Mouse (Mus musculus) MEL (cell line): ENCODE measurements at regions not wholly inside any gene's neighbourhood (a gene's known extent, or its start where the extent isn't known, plus 50 kb on each side); places are given as distances from the start of the nearest gene placed in this dataset.

Experiments
- CHD2 ChIP-seq: IDR thresholded peaks from 2 replicates; pipeline ENCODE4 v1.6.1; 2011; ENCODE audit warnings: low read length, improper control_type of control experiment
- CTCF ChIP-seq, 3 experiments: IDR thresholded peaks in 2 of 3; conservative IDR thresholded peaks in 1 of 3; 2 replicates each; pipeline ENCODE4 v1.5.1; 2011 to 2012; ENCODE audit warnings: low read length in 3 of 3, low read depth in 2 of 3, mild to moderate bottlenecking in 2 of 3, improper control_type of control experiment in 1 of 3, inconsistent platforms in 1 of 3, mixed read lengths in 1 of 3, moderate library complexity in 1 of 3; ENCODE audit not compliant: control insufficient read depth in 1 of 3, insufficient read depth in 1 of 3, poor library complexity in 1 of 3, severe bottlenecking in 1 of 3
- ELF1 ChIP-seq: IDR thresholded peaks from 2 replicates; pipeline ENCODE4 v1.6.1; 2014; ENCODE audit warnings: low read depth, mild to moderate bottlenecking, inconsistent platforms, low read length, improper control_type of control experiment, moderate library complexity
- EP300 ChIP-seq, 2 experiments: IDR thresholded peaks; 2 replicates each; pipeline ENCODE4 v1.6.1; 2011; ENCODE audit warnings: improper control_type of control experiment in 2 of 2, low read length in 2 of 2, low read depth in 1 of 2, mild to moderate bottlenecking in 1 of 2
- GABPA ChIP-seq: IDR thresholded peaks from 2 replicates; pipeline ENCODE4 v1.6.1; 2012; ENCODE audit warnings: low read depth, mild to moderate bottlenecking, inconsistent platforms, low read length, improper control_type of control experiment, moderate library complexity
- MAFK ChIP-seq: IDR thresholded peaks from 2 replicates; pipeline ENCODE4 v1.6.1; 2011; ENCODE audit warnings: low read depth, mild to moderate bottlenecking, low read length, improper control_type of control experiment, borderline replicate concordance
- POLR2A ChIP-seq, 2 experiments: IDR thresholded peaks; 2 replicates each; pipeline ENCODE4 v1.6.1; 2011 to 2012; ENCODE audit warnings: low read length in 2 of 2, mild to moderate bottlenecking in 2 of 2, control low read depth in 1 of 2, improper control_type of control experiment in 1 of 2, low read depth in 1 of 2, moderate library complexity in 1 of 2; ENCODE audit not compliant: control insufficient read depth in 1 of 2, insufficient read depth in 1 of 2, poor library complexity in 1 of 2
- POLR2AphosphoS2 ChIP-seq: IDR thresholded peaks from 2 replicates; pipeline ENCODE4 v1.6.1; 2011; ENCODE audit warnings: low read length, improper control_type of control experiment
- RAD21 ChIP-seq: IDR thresholded peaks from 2 replicates; pipeline ENCODE4 v1.6.1; 2011; ENCODE audit warnings: mild to moderate bottlenecking, low read depth, low read length, improper control_type of control experiment
- TCF12 ChIP-seq: IDR thresholded peaks from 2 replicates; pipeline ENCODE4 v1.6.1; 2014; ENCODE audit warnings: low read depth, mild to moderate bottlenecking, inconsistent platforms, low read length, improper control_type of control experiment, moderate library complexity
- USF1 ChIP-seq: IDR thresholded peaks from 2 replicates; pipeline ENCODE4 v1.6.1; 2014; ENCODE audit warnings: low read depth, mild to moderate bottlenecking, inconsistent platforms, low read length, improper control_type of control experiment, moderate library complexity
- ZMIZ1 ChIP-seq: IDR thresholded peaks from 2 replicates; pipeline ENCODE4 v1.6.1; 2012; ENCODE audit warnings: low read depth, mild to moderate bottlenecking, inconsistent platforms, low read length, improper control_type of control experiment, moderate library complexity

- TF ChIP-seq GABPA (no peak), TCF12 (no peak), USF1 (no peak), EP300 (IDR thresholded peaks at IDR 0.05; ENCODE audit: low read depth in 1 of 2, low read length in 2 of 2) (no peak), CTCF (IDR thresholded peaks at IDR 0.05 in 2 of 3, conservative IDR thresholded peaks at IDR 0.05 in 1 of 3; ENCODE audit: control insufficient read depth in 1 of 3, insufficient read depth in 1 of 3, low read depth in 2 of 3, low read length in 3 of 3, poor library complexity in 1 of 3, severe bottlenecking in 1 of 3) (no peak), CHD2 (no peak), ELF1 (no peak), POLR2AphosphoS2 (no peak), POLR2A (IDR thresholded peaks at IDR 0.05; ENCODE audit: control insufficient read depth in 1 of 2, insufficient read depth in 1 of 2, low read depth in 1 of 2, low read length in 2 of 2, poor library complexity in 1 of 2) (no peak), RAD21 (no peak), MAFK (no peak), ZMIZ1 (no peak)
Observed at GRCm38 (mm10) chr11:6738581-6738980, 80.3 kb downstream of the Ramp3 start.
